Mouse (Mus musculus): ENCODE measurements around the gene Slc1a7. TPM values are rescaled to one million over a fixed set of nuclear protein-coding genes. Genes with fewer than 3 reads are reported as not detected.

Slc1a7 gene
- polyA plus RNA-seq, 1 experiment from 2014 or later = not detected

- TF ChIP-seq EP300 (IDR thresholded peaks at IDR 0.05; ENCODE audit: low read depth) (no peak), CTCF (IDR thresholded peaks at IDR 0.05; ENCODE audit: low read depth) (no peak)
- H3K9me3 ChIP-seq (ENCODE audit: low read length) = no peaks in the 10 kb centered on the region
- H3K4me1 ChIP-seq (ENCODE audit: insufficient read depth) = no peaks in the 10 kb centered on the region
- WGBS (ENCODE audit: insufficient replicate concordance) = 93% methylated on average over 2 of the region's 2 CpGs
- no peak overlapping the region for H3K9ac ChIP-seq (replicated peaks)
- no peaks in the 10 kb centered on the region for H3K36me3 ChIP-seq (replicated peaks; ENCODE audit: insufficient read depth, low read length)
- no peak overlapping the region for H3K4me2 ChIP-seq (ENCODE audit: low read depth, low read length)
- ATAC-seq (no peak), DNase-seq (no peak)
- H3K27ac ChIP-seq (ENCODE audit: low read depth) = no peak overlapping the region
- H3K4me3 ChIP-seq (ENCODE audit: low read depth, low read length) = no peak overlapping the region
- no peaks in the 10 kb centered on the region for H3K27me3 ChIP-seq (ENCODE audit: insufficient read depth, low read length)
Observed at GRCm38 (mm10) chr4:107962792-107963191, 5.3 kb upstream of the Slc1a7 start.

DNA sequence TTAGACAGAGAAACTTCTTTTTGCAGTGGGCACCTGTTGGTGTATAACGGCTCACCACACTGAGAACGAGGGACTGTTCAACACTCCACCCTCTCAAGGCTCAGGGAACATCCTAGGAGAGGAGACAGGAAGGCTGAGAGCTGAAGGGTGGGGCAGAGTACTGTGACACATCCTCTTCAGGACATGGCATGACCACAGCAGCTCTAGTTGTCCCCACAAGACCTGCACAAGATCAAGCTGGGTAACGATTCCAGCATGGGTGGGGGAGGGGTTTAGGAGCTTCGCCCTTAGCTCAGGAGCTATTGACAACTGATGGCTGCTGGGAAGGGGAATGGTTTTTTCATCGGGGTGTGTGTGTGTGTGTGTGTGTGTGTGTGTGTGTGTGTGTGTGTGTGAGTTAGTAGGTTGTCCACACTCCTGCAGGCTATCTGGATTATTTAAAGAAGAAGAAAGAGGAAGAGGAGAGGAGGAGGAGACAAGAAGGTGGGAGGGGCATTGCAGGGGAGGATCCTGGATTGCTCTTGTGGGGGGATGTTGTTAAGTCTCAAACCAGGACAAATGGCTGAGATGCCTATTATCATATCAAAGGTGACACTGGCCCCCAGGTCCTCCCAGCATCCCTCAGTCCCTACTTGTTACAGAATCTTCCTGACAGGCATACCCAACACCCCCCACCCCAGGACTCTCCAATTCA is 1.6 kb upstream of the Slc1a7 start:
- Histone ChIP-seq H3K4me1 (ENCODE audit: insufficient read depth) (no peaks in the 10 kb centered on the region), H3K4me3 (ENCODE audit: low read depth, low read length) (no peak overlapping the region), H3K9ac (replicated peaks) (no peak overlapping the region), H3K27me3 (ENCODE audit: insufficient read depth, low read length) (no peaks in the 10 kb centered on the region), H3K27ac (ENCODE audit: low read depth) (no peak overlapping the region), H3K9me3 (ENCODE audit: low read length) (no peaks in the 10 kb centered on the region), H3K4me2 (ENCODE audit: low read depth, low read length) (no peak overlapping the region), H3K36me3 (replicated peaks; ENCODE audit: insufficient read depth, low read length) (no peaks in the 10 kb centered on the region)
- WGBS (ENCODE audit: insufficient replicate concordance) = 26% methylated on average over 5 of the region's 5 CpGs
- no peak for DNase-seq
- ATAC-seq = no peak
- TF ChIP-seq EP300 (IDR thresholded peaks at IDR 0.05; ENCODE audit: low read depth) (no peak), CTCF (IDR thresholded peaks at IDR 0.05; ENCODE audit: low read depth) (no peak)

- H3K4me3 ChIP-seq (ENCODE audit: low read depth, low read length) = no peak overlapping the region
- no peak overlapping the region for H3K27ac ChIP-seq (ENCODE audit: low read depth)
- no peaks in the 10 kb centered on the region for H3K4me1 ChIP-seq (ENCODE audit: insufficient read depth)
- H3K4me2 ChIP-seq (ENCODE audit: low read depth, low read length) = no peak overlapping the region
- H3K9ac ChIP-seq (replicated peaks) = no peak overlapping the region
- no peak for DNase-seq
- no peaks in the 10 kb centered on the region for H3K27me3 ChIP-seq (ENCODE audit: insufficient read depth, low read length)
- no peaks in the 10 kb centered on the region for H3K36me3 ChIP-seq (replicated peaks; ENCODE audit: insufficient read depth, low read length)
- no peak for ATAC-seq
- H3K9me3 ChIP-seq (ENCODE audit: low read length) = no peaks in the 10 kb centered on the region
- TF ChIP-seq EP300 (IDR thresholded peaks at IDR 0.05; ENCODE audit: low read depth) = no peak
- no peak for TF ChIP-seq CTCF (IDR thresholded peaks at IDR 0.05; ENCODE audit: low read depth)
Observed at GRCm38 (mm10) chr4:107969781-107970180, 1.6 kb downstream of the Slc1a7 start.

GRCm38 (mm10) chr4:107971162-107971561 is 3.0 kb downstream of the Slc1a7 start:
- Histone ChIP-seq H3K4me1 (ENCODE audit: insufficient read depth) (no peaks in the 10 kb centered on the region), H3K36me3 (replicated peaks; ENCODE audit: insufficient read depth, low read length) (no peaks in the 10 kb centered on the region), H3K4me2 (ENCODE audit: low read depth, low read length) (no peak overlapping the region), H3K27me3 (ENCODE audit: insufficient read depth, low read length) (no peaks in the 10 kb centered on the region), H3K9me3 (ENCODE audit: low read length) (no peaks in the 10 kb centered on the region), H3K27ac (ENCODE audit: low read depth) (no peak overlapping the region), H3K4me3 (ENCODE audit: low read depth, low read length) (no peak overlapping the region), H3K9ac (replicated peaks) (no peak overlapping the region)
- no peak for DNase-seq
- 94% methylated on average over 1 of the region's 1 CpGs for WGBS (ENCODE audit: insufficient replicate concordance)
- no peak for ATAC-seq
- no peak for TF ChIP-seq CTCF (IDR thresholded peaks at IDR 0.05; ENCODE audit: low read depth)
- no peak for TF ChIP-seq EP300 (IDR thresholded peaks at IDR 0.05; ENCODE audit: low read depth)

GRCm38 (mm10) chr4:107974527-107974926 is 6.4 kb downstream of the Slc1a7 start:
- no peak overlapping the region for H3K27ac ChIP-seq (ENCODE audit: low read depth)
- DNase-seq (no peak), ATAC-seq (no peak)
- H3K36me3 ChIP-seq (replicated peaks; ENCODE audit: insufficient read depth, low read length) = no peaks in the 10 kb centered on the region
- no peaks in the 10 kb centered on the region for H3K9me3 ChIP-seq (ENCODE audit: low read length)
- WGBS (ENCODE audit: insufficient replicate concordance) = 78% methylated on average over 11 of the region's 11 CpGs
- no peak overlapping the region for H3K9ac ChIP-seq (replicated peaks)
- no peak overlapping the region for H3K4me3 ChIP-seq (ENCODE audit: low read depth, low read length)
- H3K4me2 ChIP-seq (ENCODE audit: low read depth, low read length) = no peak overlapping the region
- TF ChIP-seq EP300 (IDR thresholded peaks at IDR 0.05; ENCODE audit: low read depth) (no peak), CTCF (IDR thresholded peaks at IDR 0.05; ENCODE audit: low read depth) (no peak)
- no peaks in the 10 kb centered on the region for H3K4me1 ChIP-seq (ENCODE audit: insufficient read depth)
- H3K27me3 ChIP-seq (ENCODE audit: insufficient read depth, low read length) = no peaks in the 10 kb centered on the region

DNA sequence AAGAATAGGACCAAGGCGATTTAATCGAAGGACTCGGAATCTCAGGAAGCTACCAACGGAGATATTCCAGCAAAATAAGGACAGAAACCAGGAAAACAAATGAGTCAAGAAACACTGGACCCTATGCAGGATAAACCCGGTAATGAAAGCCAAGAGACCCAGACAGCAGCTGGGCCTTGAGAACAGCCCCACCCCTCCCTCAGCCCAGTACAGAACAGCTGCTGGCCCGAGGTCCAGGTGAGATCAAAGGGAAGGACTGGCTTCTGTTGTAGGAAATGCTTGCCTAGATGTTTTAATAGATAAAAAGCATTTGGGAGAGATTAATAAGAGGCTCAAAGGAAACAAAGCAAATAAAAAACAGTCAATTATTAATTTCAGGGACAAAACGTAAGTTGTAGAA is 6.9 kb downstream of the Slc1a7 start:
- H3K4me2 ChIP-seq (ENCODE audit: low read depth, low read length) = no peak overlapping the region
- no peaks in the 10 kb centered on the region for H3K4me1 ChIP-seq (ENCODE audit: insufficient read depth)
- H3K4me3 ChIP-seq (ENCODE audit: low read depth, low read length) = no peak overlapping the region
- no peaks in the 10 kb centered on the region for H3K27me3 ChIP-seq (ENCODE audit: insufficient read depth, low read length)
- H3K9ac ChIP-seq (replicated peaks) = no peak overlapping the region
- no peaks in the 10 kb centered on the region for H3K9me3 ChIP-seq (ENCODE audit: low read length)
- no peak overlapping the region for H3K27ac ChIP-seq (ENCODE audit: low read depth)
- 67% methylated on average over 7 of the region's 7 CpGs for WGBS (ENCODE audit: insufficient replicate concordance)
- DNase-seq (no peak), ATAC-seq (no peak)
- no peak for TF ChIP-seq CTCF (IDR thresholded peaks at IDR 0.05; ENCODE audit: low read depth)
- TF ChIP-seq EP300 (IDR thresholded peaks at IDR 0.05; ENCODE audit: low read depth) = no peak
- H3K36me3 ChIP-seq (replicated peaks; ENCODE audit: insufficient read depth, low read length) = no peaks in the 10 kb centered on the region

GRCm38 (mm10) chr4:107977593-107977992 is 9.5 kb downstream of the Slc1a7 start:
- H3K36me3 ChIP-seq (replicated peaks; ENCODE audit: insufficient read depth, low read length) = no peaks in the 10 kb centered on the region
- TF ChIP-seq CTCF (IDR thresholded peaks at IDR 0.05; ENCODE audit: low read depth) (no peak), EP300 (IDR thresholded peaks at IDR 0.05; ENCODE audit: low read depth) (no peak)
- no peaks in the 10 kb centered on the region for H3K9me3 ChIP-seq (ENCODE audit: low read length)
- no peaks in the 10 kb centered on the region for H3K27me3 ChIP-seq (ENCODE audit: insufficient read depth, low read length)
- no peak overlapping the region for H3K4me3 ChIP-seq (ENCODE audit: low read depth, low read length)
- no peak for DNase-seq
- ATAC-seq = no peak
- H3K4me2 ChIP-seq (ENCODE audit: low read depth, low read length) = no peak overlapping the region
- 70% methylated on average over 4 of the region's 4 CpGs for WGBS (ENCODE audit: insufficient replicate concordance)
- no peak overlapping the region for H3K27ac ChIP-seq (ENCODE audit: low read depth)
- no peaks in the 10 kb centered on the region for H3K4me1 ChIP-seq (ENCODE audit: insufficient read depth)
- H3K9ac ChIP-seq (replicated peaks) = no peak overlapping the region
